Mouse (Mus musculus) right cerebral cortex, postnatal 4 days (tissue): ENCODE measurements around the gene Znhit2.
A peak's percentile ranks its signal among the peaks of the same experiment; 100 is the strongest.

Experiments
- DNase-seq: peaks from one replicate; pipeline ENCODE4 v3.0.0-alpha.2; 2022

The Znhit2 gene

DNA sequence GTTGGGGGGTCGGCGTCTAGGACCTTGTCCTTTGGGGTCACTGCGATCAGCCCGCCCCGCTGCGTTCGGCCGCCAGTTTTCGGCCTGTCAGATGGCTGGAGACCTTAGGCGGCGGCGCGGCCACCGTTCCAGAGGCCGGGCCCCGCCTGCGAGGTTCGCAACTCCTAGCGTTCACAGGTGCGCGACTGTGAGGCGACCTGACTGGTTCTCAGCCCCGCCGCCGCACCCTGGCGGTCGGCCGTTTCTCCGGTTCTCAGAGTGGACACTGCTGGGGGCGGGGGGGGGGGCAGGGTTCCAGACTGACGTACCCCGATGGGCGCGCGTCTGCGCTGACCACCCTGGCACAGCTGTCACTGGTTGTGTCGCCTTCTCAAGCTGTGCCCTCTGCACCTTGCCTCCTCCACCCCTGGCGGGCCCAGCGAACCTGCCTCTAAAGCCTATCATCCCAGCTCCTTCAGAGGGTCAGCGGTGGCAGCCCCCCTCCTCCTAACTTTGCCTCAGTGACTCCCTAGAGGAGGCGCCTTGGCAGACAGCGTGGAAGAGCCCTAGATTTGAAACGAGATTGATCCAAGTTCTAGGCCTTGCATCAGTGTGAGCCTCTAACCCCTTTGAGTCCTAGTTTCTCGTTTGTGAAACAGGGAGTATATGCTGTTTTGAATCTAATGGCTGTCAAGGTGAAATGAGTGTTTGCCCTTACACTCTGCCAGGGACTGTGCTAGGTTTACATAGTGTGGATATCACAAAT, 13.7 kb upstream of the Znhit2 start:
- no peak for DNase-seq

DNA sequence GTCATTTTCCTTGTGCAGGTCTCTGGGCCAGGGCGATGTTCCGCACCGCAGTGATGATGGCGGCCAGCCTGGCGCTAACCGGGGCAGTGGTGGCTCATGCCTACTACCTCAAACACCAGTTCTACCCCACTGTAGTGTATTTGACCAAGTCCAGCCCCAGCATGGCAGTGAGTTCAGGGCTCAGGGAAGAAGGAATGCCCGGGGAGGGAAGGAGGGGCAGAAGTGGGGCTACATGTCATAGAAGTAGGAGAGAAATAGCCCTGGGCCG, 13.2 kb upstream of the Znhit2 start:
- DNase-seq = no peak

DNA sequence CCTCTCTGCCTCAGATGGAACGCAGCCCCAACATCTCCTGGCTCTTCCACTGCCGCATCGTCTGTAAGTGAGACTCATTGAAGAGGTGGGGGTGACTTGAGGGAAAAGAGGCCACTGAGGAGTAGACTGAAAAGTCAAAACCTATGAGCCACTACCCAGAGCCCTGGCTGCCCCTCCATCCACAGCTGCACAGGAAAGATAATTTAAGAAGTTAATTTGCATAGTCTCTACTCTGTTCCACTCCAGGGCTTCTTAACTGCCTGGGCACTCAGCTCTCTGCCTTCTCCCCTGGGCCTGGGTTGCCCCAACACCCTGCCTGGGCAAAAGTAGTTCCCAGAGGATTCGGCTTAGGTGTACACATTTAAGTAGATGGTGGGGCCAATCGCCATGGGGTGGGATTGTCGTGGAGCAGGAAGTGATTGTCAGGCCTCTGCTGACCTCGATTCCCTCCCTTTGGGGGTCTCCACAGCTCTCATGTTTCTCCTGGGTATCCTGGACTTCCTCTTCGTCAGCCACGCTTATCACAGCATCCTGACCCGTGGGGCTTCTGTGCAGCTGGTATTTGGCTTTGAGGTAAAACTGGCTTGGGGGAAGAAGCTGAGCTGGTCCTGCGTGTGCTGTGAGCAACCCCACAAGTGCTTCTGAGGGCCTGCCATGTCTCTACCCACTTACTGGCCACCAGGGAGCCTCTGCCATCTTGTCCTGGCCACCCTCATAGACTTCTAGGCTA, 12.1 kb upstream of the Znhit2 start:
- DNase-seq = no peak

DNA sequence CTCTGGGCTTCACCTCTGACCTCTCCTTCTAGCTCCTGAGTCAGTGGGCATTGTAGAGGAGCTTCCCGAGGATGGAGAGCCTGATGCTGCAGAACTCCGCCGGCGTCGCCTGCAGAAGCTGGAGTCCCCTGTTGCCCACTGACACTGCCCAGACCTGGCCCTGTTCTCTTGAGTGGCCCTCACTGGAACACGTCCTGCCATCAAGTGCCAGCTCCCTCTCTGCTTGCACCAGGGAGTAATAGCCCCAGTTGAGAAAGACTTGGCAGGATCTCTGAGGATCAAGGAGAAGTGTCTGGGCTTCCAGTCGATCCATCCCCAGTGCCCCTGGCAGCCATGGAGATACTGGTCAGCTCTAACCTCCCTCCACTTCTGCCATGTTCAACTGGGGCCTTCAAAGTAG, 8.5 kb upstream of the Znhit2 start:
- no peak for DNase-seq

DNA sequence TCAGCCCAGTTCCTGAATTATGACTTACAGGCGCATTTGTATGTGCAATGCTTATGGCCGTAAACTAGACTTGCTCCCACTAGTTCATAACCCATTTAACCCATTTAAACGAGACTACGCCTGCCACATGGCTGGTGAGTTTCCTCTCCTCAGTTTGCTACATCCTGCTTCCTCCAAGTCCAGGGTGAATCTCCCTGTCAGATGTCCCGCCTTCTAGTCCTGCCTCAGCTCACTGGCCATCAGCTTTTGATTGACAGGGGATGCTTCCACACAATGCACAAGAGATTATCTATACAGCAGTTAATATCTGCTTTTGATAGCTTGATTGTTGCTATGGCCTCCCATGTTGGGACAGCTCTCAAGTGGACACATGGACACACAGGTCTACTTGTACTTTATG, 6.7 kb upstream of the Znhit2 start:
- no peak for DNase-seq

DNA sequence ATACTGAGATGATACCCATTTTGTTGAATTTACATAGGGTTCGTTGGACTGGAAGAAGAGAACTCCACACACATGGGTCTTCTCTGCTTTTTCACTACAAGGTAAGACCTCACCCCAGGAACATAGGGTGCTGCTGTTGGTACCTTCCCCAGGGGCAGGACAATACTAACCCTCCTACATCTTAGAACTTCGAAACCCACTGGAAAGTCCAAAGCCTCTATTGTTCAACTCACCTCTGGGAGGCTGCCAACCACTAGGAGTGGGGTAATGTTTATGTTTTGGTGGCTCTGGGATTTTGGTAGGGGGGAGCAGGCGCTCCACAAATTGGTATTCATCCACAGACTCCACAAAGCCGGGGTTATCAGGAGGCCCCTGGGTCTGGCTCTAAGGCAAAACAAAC, 4.3 kb upstream of the Znhit2 start:
- DNase-seq = no peak

DNA sequence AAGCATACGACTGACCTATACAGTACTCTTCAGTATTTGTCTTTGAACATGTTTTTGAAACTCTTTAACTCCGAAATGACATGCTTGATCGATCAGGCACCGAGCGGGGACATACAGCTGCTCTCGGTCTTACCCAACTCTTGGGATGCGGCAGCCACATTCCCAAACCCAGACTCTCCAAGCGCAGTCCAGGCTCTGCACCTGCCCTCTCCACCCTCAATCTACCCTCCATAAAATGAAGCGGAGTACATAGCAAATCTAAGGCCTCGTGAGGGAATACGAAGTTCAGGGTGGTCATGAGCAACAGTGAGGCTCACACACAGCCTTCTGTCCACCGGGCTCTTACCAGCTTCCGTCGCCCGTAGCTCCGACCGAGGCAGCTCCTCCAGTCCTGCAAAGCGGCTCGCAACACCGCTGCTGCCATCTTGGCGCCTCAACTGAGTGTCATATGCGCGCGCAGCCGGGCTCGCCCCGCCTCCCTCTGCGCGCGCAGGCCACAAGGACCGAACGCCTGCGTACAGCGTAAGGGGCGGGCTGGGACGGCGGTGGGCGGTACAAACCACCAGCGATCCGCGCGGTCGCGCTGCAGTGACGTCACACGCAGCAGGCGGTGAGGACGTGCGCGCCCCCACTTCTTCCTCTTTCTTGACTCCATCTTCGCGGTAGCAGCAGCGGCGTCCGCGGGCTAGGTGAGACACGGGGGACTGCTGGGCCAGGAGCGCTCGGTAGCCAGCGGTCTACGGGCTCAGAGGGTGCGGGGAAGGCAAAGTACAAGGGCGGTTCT, 3.5 kb upstream of the Znhit2 start, which contains the start of the genes Mrpl49 and Fau:
Gene Mrpl49, minus strand, starts transcription at position 473 of the 784 bp plus-strand sequence.
Gene Fau, plus strand, starts transcription at position 532 of the 784 bp plus-strand sequence.
- DNase-seq = peak; percentile 99

DNA sequence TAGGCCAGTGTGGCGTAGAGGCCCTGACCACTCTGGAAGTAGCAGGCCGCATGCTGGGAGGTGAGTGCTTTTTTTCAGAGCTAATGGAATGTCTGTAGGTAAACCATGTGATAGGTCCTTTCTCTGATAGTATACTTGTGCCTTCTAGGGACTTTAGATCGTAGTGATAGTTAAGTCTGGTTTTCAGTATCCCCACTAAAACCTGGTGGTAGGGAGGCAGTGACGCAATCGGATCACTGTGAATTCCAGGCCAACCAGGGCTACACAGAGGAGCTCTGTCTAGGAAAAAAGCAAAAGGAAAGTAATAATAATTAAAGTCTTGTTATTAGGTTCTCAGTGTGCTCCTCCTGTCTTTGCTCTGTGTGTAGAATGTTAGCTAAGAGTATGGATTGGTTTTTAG, 2.5 kb upstream of the Znhit2 start:
- no peak for DNase-seq

DNA sequence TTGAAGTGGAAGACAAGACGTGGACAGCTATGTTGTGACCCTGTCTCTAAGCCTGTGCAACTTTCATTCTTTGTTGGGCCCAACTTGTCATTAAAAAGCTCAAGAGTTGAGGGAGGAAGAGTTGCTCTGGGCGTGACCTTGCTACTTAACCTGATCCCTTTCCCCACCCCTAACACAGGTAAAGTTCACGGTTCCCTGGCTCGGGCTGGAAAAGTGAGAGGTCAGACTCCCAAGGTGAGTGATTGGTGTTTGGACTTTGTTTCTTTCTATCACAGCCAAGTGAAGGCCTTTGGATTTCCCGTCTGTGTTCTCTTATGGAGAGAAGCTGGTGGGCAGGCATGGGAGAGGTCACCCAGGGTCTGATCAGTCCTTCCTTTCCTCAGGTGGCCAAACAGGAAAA, 2.0 kb upstream of the Znhit2 start:
- no peak for DNase-seq

DNA sequence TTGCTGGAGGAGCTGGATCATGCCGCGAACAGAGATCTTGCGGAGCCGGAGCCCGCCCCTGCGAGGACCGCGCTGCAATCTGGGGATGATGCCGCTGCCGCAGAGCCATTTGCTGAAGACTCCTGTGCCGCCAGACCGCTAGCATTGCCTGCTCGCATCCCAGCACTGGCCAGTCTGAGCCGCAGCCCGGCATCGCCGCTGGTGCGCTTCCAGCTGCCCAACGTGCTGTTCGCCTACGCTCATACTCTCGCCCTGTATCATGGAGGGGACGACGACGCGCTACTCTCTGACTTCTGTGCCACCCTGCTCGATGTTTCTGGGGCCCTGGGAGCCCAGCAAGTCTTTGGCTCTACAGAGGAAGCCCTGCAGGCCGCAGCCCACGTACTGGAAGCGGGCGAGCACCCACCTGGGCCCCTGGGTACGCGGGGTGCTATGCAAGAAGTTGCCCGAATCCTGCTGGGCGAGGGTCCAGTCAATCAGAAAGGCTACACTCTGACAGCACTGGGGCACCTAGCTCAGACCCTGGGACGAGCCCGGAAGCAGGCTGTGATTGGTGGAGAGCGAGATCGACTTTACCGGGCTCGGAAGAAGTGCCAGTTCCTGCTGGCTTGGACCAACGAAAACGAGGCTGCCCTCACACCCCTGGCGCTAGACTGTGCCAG, 780 bp downstream of the Znhit2 start:
- DNase-seq = peak; percentile 52

DNA sequence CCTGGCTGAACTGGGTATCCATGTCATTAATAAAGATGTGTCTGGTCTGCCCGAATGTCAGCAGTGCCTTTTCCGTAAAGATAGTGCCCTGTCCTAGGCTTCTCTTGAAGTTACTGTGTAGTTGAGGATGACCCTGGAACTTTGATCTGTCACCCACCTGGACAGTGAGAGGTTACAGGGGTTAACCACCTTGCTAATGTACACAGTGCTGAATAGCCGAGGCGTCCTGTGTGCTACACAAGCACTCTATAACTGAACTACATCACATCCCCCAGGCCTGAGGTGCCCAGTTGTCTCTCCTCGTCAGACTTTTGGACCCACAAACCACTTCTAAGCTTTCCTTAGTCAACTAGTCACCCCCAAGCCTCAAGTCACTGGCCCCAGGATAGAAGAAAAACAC, 1.4 kb downstream of the Znhit2 start:
- DNase-seq = no peak

DNA sequence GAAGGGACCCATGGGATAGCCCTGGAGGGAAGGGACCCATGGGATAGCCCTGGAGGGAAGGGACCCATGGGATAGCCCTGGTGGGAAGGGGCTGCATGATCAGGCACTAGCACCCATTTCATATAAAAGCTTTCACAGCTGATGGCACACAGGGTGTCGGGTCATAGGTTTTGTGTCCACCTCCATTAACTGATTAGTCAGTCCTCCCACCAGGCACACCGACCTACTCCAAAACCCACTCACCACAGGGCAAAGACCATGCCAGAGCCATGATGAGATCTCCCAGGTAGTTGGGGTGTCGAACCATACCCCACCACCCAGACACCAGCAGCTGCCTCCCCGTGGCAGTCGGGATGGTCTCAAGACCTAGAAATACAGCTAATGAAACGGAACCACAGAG, 2.1 kb downstream of the Znhit2 start:
- no peak for DNase-seq

DNA sequence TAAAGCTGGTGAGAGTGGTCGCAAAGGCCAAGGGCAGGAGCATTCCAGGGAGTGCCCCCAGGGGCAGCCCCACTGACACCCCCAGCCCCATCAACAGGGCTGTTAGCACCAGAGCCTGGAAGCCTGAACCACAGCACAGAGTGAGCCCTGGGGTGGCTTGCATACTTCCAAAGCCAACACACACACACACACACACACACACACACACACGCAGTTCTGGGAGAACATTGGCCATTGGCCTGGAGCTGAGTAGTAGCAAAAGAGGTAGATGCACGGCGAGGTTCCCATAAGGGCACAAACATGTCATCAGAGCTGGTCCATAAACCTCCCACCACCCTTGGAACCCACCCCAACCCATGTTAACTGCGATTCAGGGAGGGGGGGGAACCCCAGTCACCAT, 5.6 kb downstream of the Znhit2 start:
- DNase-seq = peak; percentile 32

DNA sequence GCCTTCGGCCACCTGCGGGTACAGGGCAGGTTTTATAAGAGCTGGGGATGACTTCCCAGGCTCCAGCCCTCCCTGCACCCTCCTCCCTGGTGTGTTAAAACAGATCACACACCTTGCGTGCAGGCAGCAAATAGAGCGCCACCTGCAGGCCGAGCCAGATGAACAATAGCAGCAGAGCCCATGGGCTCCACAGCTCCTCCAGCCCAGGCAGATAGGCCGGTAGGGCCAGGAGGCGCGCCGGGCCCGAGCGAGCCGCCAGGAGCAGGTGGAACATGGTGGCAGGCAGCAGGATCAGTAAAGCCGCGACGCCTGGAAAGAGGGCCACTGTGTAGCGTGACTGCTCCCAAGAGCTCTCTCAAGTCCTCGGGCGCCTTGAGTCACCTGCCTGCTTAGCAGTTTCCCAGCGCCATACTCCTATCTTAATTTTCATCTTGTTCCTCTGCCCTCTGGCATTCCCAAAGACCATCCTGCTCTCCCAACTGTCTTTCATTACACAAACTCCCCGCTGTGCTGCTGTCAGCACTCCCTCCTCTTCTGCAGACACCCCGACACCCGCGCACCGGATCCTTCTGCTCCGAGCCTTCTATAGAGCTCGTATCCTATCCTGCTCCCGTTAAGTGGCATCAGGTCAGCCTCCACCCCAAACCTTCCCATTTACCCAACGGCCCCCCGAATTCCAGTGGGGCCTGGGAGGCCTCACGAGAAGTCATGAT, 6.2 kb downstream of the Znhit2 start:
- peak; percentile 92 for DNase-seq

DNA sequence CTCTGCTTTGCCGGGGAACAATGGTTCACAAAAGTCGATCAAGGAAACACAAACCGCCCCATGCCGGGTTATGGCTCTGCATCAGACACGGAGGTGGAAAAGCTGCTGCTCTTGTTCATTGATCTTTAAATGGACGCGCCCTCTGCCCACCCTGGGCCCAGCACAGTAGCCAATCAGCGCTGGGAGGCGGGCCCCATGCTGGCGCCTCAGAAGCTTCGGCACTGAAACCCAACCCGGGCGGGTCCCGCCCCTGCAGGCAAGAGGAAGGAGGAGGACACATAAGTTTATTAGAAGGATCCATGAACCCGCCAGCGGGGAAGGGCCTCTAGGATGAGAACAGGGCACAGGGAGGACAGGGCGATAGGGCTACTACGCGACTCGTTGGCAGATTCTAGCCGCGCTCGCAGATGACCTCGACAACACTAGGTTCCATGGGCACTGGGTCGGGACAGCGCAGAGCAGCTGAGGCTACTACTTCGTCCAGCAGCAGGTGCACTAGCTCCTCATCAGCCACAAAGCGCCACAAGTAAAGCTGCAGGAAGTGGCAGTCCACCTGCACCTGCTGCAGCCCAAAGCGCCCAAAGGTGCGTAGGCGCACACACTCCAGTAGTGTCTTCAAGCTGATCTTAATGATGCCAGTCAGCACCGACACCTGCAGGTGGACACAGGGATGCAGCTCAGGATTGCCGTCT, 6.9 kb downstream of the Znhit2 start, which contains the start of gene Tm7sf2:
Gene Tm7sf2, minus strand, starts transcription at position 650 of the 692 bp plus-strand sequence.
- DNase-seq = peak; percentile 87

DNA sequence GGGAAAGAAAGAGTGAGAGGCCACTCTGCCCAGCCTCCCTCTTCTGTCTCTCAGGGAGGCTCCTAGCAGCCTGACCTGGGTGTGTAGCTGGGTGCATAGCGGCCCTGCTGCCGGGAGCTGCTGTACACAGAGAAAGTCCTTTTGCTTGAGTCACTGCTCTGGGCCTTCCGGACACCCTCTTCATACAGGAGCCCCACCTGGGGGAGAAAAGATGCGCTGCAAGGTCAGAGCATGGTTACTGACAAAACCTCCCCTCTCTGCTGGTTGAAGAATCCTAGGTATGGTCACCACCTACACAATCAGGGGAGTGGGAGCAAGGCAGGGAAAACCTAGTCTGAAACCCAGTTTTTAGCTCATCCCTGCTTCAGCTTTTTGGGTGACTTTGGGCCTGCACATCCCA, 8.0 kb downstream of the Znhit2 start:
- DNase-seq = no peak

DNA sequence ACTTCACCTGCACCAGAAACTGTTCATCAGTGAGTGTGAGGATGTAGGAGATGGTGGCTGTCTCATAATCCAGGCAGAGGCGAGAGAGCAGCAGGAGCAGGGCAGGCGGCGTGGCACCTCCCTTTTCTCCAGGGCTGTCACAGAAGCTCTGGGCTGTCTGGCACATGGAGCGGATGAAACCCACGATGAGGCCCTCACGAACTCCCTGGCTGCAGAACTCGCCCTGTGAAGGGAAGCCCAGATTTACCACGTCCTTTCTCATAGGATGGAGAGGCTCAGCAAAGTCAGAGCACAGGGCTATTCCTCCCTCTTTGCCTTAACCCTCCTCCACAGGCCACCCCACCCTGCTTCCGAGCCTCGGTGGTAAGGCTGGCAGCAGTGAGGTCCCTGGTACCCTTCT, 8.9 kb downstream of the Znhit2 start:
- no peak for DNase-seq

DNA sequence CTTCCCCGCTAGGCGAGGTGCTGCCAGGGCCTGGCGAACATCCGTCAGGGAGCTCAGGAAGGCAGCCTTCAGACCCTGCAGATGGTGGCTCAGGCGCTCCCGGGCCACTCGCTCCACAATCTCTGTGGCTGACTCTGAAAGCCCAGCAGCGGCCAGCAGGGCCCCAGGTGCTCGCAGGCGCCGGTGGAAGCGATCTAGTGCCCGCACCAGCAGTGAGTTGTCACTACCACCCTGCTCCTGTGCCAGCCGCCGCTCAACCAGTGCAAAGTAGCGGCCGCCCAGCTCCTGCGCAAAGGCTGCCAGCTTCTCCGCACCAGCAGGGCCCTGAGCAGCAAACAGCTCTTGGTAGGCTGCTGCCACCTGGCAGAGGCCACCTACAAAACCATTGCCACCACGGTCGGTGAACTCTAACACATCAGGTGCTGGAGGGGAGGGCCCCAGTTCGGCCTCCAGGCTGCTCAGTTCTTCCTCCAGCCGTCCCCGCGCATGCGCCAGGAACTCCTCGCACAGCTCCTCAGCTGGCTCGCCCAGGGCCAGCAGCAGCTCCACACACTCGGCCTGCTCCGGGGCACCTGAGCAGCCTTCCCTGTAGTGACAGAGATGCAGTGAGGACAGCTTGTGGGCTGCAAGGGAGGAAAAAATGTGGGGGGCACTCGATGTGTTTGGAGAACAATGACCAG, 9.7 kb downstream of the Znhit2 start:
- no peak for DNase-seq

DNA sequence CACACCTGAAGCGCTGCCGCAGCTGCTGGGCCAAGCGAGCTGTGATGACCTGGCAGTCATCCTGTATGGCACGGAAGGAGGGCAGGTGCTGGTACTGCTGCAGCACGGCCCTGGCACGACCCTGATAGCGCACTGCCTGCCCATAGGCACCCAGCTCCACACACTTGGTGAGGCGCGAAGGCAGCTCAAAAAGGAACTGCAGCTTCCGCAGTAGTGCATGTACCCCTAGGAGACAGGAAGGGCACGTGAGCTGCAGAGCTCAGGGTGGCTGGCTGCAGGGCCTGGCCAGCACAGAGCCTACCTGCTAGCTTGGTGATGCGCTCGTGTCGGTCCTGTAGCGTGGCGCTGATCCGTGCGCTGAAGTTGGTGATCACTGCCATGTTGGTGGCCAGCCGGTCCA, 10.3 kb downstream of the Znhit2 start:
- no peak for DNase-seq

DNA sequence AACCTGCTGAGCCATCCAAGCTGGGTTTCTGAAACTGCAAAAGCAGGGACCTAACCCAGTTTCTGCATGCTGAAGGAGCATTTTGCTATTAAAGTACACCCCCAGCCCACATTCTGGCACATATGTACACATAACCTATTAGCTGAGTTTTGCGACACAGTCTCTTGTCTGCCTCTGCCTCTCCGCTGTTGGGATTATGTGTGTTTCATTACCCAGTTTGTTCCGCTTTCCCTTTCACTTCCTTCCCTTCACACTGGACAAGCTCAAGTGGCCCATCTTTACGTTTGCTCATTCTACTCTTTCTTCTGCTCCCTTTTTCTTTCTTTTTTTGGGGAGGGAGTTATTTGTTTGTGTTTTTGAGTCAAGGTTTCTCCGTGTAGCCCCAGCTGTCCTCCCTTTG, 12.9 kb downstream of the Znhit2 start:
- no peak for DNase-seq
